Mouse (Mus musculus) small intestine, adult 2 months (tissue): ENCODE results near the gene Sh2d7. TPM values are rescaled to one million over a fixed set of nuclear protein-coding genes. Genes with fewer than 3 reads are reported as not detected.
A peak's percentile ranks its signal among the peaks of the same experiment; 100 is the strongest.

ENCODE experiments used
- H3K27ac ChIP-seq: fragments of 200-500 bp; 2 replicates; pipeline ENCODE4 v1.5.1; 2012; ENCODE audit warnings: low read depth, low read length, control low read depth, inconsistent platforms; ENCODE audit not compliant: insufficient read depth
- H3K27me3 ChIP-seq: fragments of 200-500 bp; 2 replicates; pipeline ENCODE4 v1.6.1; 2012; ENCODE audit warnings: mild to moderate bottlenecking, moderate library complexity, low read length, inconsistent platforms; ENCODE audit not compliant: control insufficient read depth, insufficient read depth
- H3K36me3 ChIP-seq: fragments of 200-500 bp; 2 replicates; pipeline ENCODE4 v1.6.1; 2012; ENCODE audit warnings: mild to moderate bottlenecking, low read length, control low read depth, inconsistent platforms; ENCODE audit not compliant: control insufficient read depth, insufficient read depth
- H3K4me1 ChIP-seq: fragments of 200-500 bp; 2 replicates; pipeline ENCODE4 v1.6.1; 2012; ENCODE audit warnings: low read length, inconsistent platforms, mixed read lengths; ENCODE audit not compliant: control insufficient read depth, insufficient read depth, insufficient read length
- H3K4me3 ChIP-seq: fragments of 200-500 bp; 2 replicates; pipeline ENCODE4 v1.5.1; 2012; ENCODE audit warnings: low read depth, mild to moderate bottlenecking, control low read depth, inconsistent platforms, low read length, moderate library complexity
- CTCF ChIP-seq: fragments of 200-500 bp; IDR thresholded peaks from 2 replicates; pipeline ENCODE4 v1.5.1; 2012; ENCODE audit warnings: low read depth, mild to moderate bottlenecking, control low read depth, inconsistent platforms, low read length, moderate library complexity, mixed read lengths; ENCODE audit not compliant: insufficient replicate concordance, insufficient read length; ENCODE audit errors: extremely low read depth
- POLR2A ChIP-seq: fragments of 200-500 bp; IDR thresholded peaks from 2 replicates; pipeline ENCODE4 v1.6.1; 2012; ENCODE audit warnings: low read depth, mild to moderate bottlenecking, control low read depth, inconsistent platforms, low read length, moderate library complexity
- WGBS: fragments of 180-500 bp; shearing (Covaris S2); methylation state at CpG from one replicate; pipeline ENCODE4 v1.1.7; 2018; 5-methylcytosine and 5-hydroxymethylcytosine counted together
- polyA plus RNA-seq: library from polyadenylated mRNA; depleted of rRNA; stranded (reverse); fragments of >200 nt; gene quantifications from 2 replicates; pipeline ENCODE4 v1.2.3, GENCODE M21; 2012; rRNA removed

Gene Sh2d7
- polyA plus RNA-seq, result 2.1 and 5.7 TPM in 2 replicates

DNA sequence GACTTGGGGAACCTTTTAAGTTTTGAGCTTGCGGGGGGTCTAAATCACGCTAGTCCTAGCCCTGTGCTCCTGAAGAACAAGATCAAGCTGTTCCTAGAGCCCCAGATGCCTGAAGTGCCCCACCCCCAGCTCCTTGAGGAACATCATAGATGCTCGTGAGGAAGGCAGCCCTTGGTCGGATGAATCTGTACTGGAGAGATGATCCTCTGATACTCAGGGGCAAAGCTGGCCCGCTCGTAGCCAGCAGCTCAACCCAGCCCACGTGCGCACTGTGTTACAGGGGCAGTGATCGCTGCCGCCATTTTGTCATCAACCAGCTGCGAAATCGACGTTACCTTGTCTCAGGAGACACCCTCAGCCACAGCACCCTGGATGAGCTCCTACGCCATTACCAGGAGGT lies at the start of gene Sh2d7:
Gene Sh2d7 (plus strand): TSS at position 301 of the 400 bp plus-strand sequence.
- WGBS, result 92% methylated on average over 14 of the region's 14 CpGs
- Histone ChIP-seq H3K4me3 (no peak within 1 kb of the TSS), H3K36me3 (no peaks in the 10 kb centered on the region), H3K4me1 (no peaks in the 10 kb centered on the region), H3K27me3 (no peaks in the 10 kb centered on the region), H3K27ac (no peak within 1 kb of the TSS)
- TF ChIP-seq POLR2A, result no peak
- no peak for TF ChIP-seq CTCF

DNA sequence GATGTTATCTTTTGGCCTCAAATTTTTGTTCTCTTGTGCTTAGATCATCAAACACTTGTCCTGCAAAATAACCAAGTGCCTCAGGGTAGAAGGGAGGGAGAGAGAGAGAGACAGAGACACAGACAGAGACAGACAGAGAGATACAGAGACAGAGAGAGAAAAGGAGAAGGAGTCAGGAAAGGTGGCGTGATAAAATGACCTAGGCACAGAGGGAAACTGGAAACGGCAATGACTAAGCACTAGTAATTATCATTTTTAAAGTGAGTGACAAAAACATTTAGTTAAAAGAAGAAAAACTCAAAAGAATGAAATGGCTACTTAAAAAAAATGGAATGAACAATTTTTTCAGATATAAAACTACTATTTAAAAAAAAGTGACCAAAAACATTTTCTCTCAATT lies 49.2 kb upstream of the Sh2d7 start:
- Histone ChIP-seq H3K27ac (no peak overlapping the region), H3K27me3 (no peaks in the 10 kb centered on the region), H3K36me3 (no peaks in the 10 kb centered on the region), H3K4me1 (no peaks in the 10 kb centered on the region), H3K4me3 (no peak overlapping the region)
- no peak for TF ChIP-seq CTCF
- 67% methylated on average over 2 of the region's 2 CpGs for WGBS

DNA sequence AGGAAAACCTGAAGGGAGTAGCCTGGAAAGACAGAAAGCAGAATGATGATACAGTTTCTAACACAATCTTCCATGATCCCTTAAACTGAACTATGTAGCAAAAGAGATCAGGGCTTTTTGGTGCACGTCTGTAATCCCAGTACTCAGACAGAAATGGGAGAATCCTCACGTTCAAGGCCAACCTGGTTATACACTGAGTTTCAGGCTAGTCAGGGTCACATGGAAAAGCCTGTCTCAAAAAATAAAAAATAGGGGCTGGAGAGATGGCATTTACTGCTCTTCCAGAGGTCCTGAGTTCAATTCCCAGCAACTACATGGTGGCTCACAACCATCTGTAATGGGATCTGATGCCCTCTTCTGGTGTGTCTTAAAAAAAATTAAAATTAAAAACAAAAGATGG lies 48.4 kb upstream of the Sh2d7 start:
- Histone ChIP-seq H3K27me3 (no peaks in the 10 kb centered on the region), H3K4me1 (no peaks in the 10 kb centered on the region), H3K4me3 (no peak overlapping the region), H3K27ac (no peak overlapping the region), H3K36me3 (no peaks in the 10 kb centered on the region)
- WGBS, result 77% methylated on average over 2 of the region's 2 CpGs
- TF ChIP-seq POLR2A, result no peak
- no peak for TF ChIP-seq CTCF

DNA sequence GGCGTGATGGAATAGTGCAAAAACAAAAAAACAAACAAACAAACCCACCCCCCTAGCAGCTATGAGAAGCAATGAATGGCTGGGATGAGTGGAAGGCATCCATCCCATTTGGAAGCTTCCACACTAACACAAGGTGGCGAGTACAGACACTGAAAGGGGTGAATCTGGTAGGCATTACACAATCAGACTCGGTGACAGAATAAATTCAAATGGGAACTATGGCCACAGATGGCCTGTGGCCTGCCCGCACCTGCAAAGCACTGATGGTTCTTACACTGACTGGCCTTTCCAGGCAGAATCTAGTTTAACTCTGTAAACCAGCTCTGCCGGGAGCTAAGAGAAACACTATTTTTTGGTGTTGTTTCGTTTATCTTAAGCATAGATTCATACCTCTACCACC lies 39.5 kb upstream of the Sh2d7 start:
- no peak for TF ChIP-seq CTCF
- no peak for TF ChIP-seq POLR2A
- Histone ChIP-seq H3K27ac (no peak overlapping the region), H3K36me3 (no peaks in the 10 kb centered on the region), H3K27me3 (peaks cover 10% of the 10 kb centered on the region), H3K4me3 (no peak overlapping the region), H3K4me1 (no peaks in the 10 kb centered on the region)
- whole genome bisulfite sequencing, result 87% methylated on average over 6 of the region's 6 CpGs

DNA sequence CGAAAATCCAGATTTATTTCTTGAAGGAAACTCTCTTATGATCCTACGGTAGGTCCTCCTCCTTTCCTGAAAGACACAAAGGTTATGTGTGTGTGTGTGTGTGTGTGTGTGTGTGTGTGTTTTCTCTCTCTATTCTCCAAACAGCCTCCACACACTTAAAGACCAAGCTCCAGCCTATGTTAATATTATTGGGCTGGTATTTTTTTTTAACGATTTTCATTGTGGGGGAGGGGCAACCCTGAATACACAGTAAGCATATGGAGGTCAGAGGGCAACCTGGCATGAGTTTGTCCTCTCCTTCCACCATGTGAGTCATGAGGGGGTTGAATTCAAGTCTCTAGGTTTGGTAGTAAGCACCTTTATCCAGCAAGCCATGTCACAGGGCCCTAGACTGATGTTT lies 39.0 kb upstream of the Sh2d7 start:
- Histone ChIP-seq H3K36me3 (no peaks in the 10 kb centered on the region), H3K4me1 (no peaks in the 10 kb centered on the region), H3K27ac (no peak overlapping the region), H3K4me3 (no peak overlapping the region), H3K27me3 (peaks cover 10% of the 10 kb centered on the region)
- WGBS, result 70% methylated on average over 3 of the region's 3 CpGs
- TF ChIP-seq CTCF (no peak), POLR2A (no peak)

DNA sequence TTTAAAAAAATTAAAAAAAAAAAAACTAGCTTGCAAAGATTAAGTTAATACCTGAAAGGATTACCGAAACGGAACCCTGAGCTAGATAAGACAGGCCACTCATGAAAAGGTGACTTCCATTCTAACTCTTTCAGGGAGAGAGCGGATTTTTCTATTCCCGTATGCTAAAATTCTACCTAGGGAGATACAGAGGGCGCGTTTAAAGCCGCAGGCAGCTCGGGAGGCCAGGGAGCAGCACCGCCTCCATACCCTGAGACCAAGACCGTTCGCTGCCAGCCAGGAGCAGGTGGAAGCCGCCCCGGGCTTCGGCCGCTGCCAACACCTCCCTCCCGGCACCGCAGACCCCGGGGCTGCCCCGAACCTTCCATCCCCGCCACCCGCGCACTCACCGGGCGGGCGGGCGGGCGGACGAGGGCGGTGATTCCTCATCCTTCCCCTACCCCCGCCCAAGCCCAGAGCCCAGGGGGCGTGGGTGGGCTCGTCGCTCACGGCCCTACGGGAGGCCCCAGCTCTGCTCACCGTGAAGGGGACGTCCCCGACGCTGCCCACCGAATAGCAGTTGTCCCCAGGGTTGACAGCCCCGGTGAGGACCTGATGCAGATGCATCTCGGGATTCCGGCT lies 37.8 kb upstream of the Sh2d7 start:
- under 1% methylated on average over 43 of the region's 43 CpGs for WGBS
- Histone ChIP-seq H3K4me1 (no peaks in the 10 kb centered on the region), H3K4me3 (peak overlapping the region; percentile 88), H3K27me3 (peaks cover 10% of the 10 kb centered on the region), H3K27ac (peak overlapping the region; percentile 44; the same call in 1 of the 2 replicates), H3K36me3 (no peaks in the 10 kb centered on the region)
- TF ChIP-seq CTCF (no peak), POLR2A (no peak)

DNA sequence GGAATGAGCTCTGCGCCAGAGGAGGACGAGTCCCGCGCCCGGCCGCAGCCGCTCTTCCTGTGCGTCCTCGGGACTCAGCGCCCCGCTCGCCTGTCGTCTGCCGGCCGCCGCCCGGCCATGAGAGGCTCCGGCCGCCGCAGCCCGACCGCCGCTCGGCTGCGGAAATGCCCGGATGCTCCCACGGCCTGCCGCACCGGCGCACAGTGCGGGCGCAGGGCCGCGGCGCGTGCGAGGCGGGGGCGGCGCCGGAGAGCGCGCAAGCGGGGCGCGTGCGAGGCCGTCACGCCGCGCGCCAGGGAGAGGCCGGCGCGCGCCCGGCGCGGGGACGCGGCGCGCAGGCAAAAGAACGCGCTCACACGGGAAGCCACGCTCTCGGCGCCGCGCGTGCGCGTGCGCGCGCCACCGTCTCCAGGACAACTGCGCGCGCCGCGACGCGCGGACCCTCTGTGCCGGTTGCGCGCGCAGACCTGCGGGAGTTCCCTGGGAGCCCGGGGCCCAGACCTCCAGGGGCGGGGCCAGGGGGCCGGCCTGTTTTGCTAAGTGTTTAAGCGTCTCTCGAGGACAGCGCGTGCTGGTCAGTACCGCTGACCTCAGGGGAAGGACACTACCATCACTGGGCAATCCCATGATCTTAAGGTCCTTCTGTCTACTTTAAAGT lies 37.2 kb upstream of the Sh2d7 start, which contains the start of gene Dmxl2:
Gene Dmxl2 (minus strand): TSS at position 174 of the 658 bp plus-strand sequence.
- Histone ChIP-seq H3K36me3 (no peaks in the 10 kb centered on the region), H3K4me3 (peak within 1 kb of the TSS; percentile 88), H3K27ac (peak within 1 kb of the TSS; percentile 44; the same call in 1 of the 2 replicates), H3K27me3 (peaks cover 10% of the 10 kb centered on the region), H3K4me1 (no peaks in the 10 kb centered on the region)
- TF ChIP-seq POLR2A (no peak), CTCF (no peak)
- 1% methylated on average over 99 of the region's 99 CpGs for WGBS
